Mouse (Mus musculus): ENCODE data around the gene Aurkaip1. TPM values are rescaled to one million over a fixed set of nuclear protein-coding genes. Genes with fewer than 3 reads are reported as not detected.
A peak's percentile ranks its signal among the peaks of the same experiment; 100 is the strongest.

Aurkaip1 gene
- total and polyA plus RNA-seq, 2 experiments from 2014 or later: 93.0 to 148 TPM

- WGBS: 79% methylated on average over 3 of the region's 3 CpGs
- Histone ChIP-seq H3K4me1 (ENCODE audit: insufficient read depth) (no peaks in the 10 kb centered on the region), H3K27me3 (ENCODE audit: insufficient read depth, low read length) (no peaks in the 10 kb centered on the region), H3K9me3 (ENCODE audit: low read length) (no peaks in the 10 kb centered on the region), H3K27ac (ENCODE audit: low read depth, low read length) (no peak within 1 kb of the TSS), H3K36me3 (ENCODE audit: insufficient read depth) (no peaks in the 10 kb centered on the region), H3K9ac (no peak within 1 kb of the TSS), H3K4me2 (ENCODE audit: low read depth) (no peak within 1 kb of the TSS), H3K4me3 (ENCODE audit: low read depth, low read length) (no peak within 1 kb of the TSS)
- no peak for ATAC-seq
- DNase-seq: no peak
- TF ChIP-seq CTCF (IDR thresholded peaks at IDR 0.05; ENCODE audit: low read depth): no peak
Measured at GRCm38 (mm10) chr4:155790021-155790489, 41.0 kb upstream of the Aurkaip1 start, which contains the start of gene Ankrd65. Ankrd65 (plus strand) TSS chr4:155790439.

- DNase-seq (no peak), ATAC-seq (no peak)
- Histone ChIP-seq H3K36me3 (ENCODE audit: insufficient read depth) (no peaks in the 10 kb centered on the region), H3K4me2 (ENCODE audit: low read depth) (no peak overlapping the region), H3K4me3 (ENCODE audit: low read depth, low read length) (no peak overlapping the region), H3K27ac (ENCODE audit: low read depth, low read length) (no peak overlapping the region), H3K4me1 (ENCODE audit: insufficient read depth) (no peaks in the 10 kb centered on the region), H3K9me3 (ENCODE audit: low read length) (no peaks in the 10 kb centered on the region), H3K27me3 (ENCODE audit: insufficient read depth, low read length) (no peaks in the 10 kb centered on the region), H3K9ac (no peak overlapping the region)
- 71% methylated on average over 3 of the region's 3 CpGs for WGBS
- no peak for TF ChIP-seq CTCF (IDR thresholded peaks at IDR 0.05; ENCODE audit: low read depth)
Measured at GRCm38 (mm10) chr4:155790650-155791161, 40.4 kb upstream of the Aurkaip1 start.

GRCm38 (mm10) chr4:155791240-155791933 is 39.7 kb upstream of the Aurkaip1 start:
- Histone ChIP-seq H3K27me3 (ENCODE audit: insufficient read depth, low read length) (no peaks in the 10 kb centered on the region), H3K4me3 (ENCODE audit: low read depth, low read length) (no peak overlapping the region), H3K4me2 (ENCODE audit: low read depth) (no peak overlapping the region), H3K36me3 (ENCODE audit: insufficient read depth) (no peaks in the 10 kb centered on the region), H3K4me1 (ENCODE audit: insufficient read depth) (no peaks in the 10 kb centered on the region), H3K9me3 (ENCODE audit: low read length) (no peaks in the 10 kb centered on the region), H3K27ac (ENCODE audit: low read depth, low read length) (no peak overlapping the region), H3K9ac (no peak overlapping the region)
- WGBS: 81% methylated on average over 24 of the region's 24 CpGs
- ATAC-seq (no peak), DNase-seq (no peak)
- TF ChIP-seq CTCF (IDR thresholded peaks at IDR 0.05; ENCODE audit: low read depth): no peak

- no peaks in the 10 kb centered on the region for H3K36me3 ChIP-seq (ENCODE audit: insufficient read depth)
- no peaks in the 10 kb centered on the region for H3K4me1 ChIP-seq (ENCODE audit: insufficient read depth)
- no peak for DNase-seq
- TF ChIP-seq CTCF (IDR thresholded peaks at IDR 0.05; ENCODE audit: low read depth): no peak
- no peak overlapping the region for H3K9ac ChIP-seq
- no peak overlapping the region for H3K4me2 ChIP-seq (ENCODE audit: low read depth)
- H3K27ac ChIP-seq (ENCODE audit: low read depth, low read length): no peak overlapping the region
- no peak overlapping the region for H3K4me3 ChIP-seq (ENCODE audit: low read depth, low read length)
- 66% methylated on average over 2 of the region's 2 CpGs for WGBS
- H3K27me3 ChIP-seq (ENCODE audit: insufficient read depth, low read length): no peaks in the 10 kb centered on the region
- no peaks in the 10 kb centered on the region for H3K9me3 ChIP-seq (ENCODE audit: low read length)
- ATAC-seq: no peak
Measured at GRCm38 (mm10) chr4:155793730-155794129, 37.3 kb upstream of the Aurkaip1 start.

- Histone ChIP-seq H3K27ac (ENCODE audit: low read depth, low read length) (no peak overlapping the region), H3K4me2 (ENCODE audit: low read depth) (no peak overlapping the region), H3K9ac (no peak overlapping the region), H3K4me1 (ENCODE audit: insufficient read depth) (peaks cover 11% of the 10 kb centered on the region), H3K4me3 (ENCODE audit: low read depth, low read length) (no peak overlapping the region), H3K9me3 (ENCODE audit: low read length) (no peaks in the 10 kb centered on the region), H3K27me3 (ENCODE audit: insufficient read depth, low read length) (no peaks in the 10 kb centered on the region; the same call in 1 of the 2 replicates), H3K36me3 (ENCODE audit: insufficient read depth) (peaks cover 12% of the 10 kb centered on the region)
- no peak for TF ChIP-seq CTCF (IDR thresholded peaks at IDR 0.05; ENCODE audit: low read depth)
- no peak for DNase-seq
- 91% methylated on average over 1 of the region's 1 CpGs for WGBS
- ATAC-seq: no peak
Measured at GRCm38 (mm10) chr4:155802075-155802474, 29.0 kb upstream of the Aurkaip1 start.

GRCm38 (mm10) chr4:155802741-155803339 is 28.2 kb upstream of the Aurkaip1 start, which contains the start of gene Mrpl20:
Mrpl20 (plus strand) TSS chr4:155802878.
- DNase-seq (peak; percentile 32), ATAC-seq (peak; percentile 68; the same call in 1 of the 2 replicates)
- TF ChIP-seq CTCF (IDR thresholded peaks at IDR 0.05; ENCODE audit: low read depth): peak; percentile 31; the same call in 1 of the 2 replicates
- peaks cover 18% of the 10 kb centered on the region for H3K36me3 ChIP-seq (ENCODE audit: insufficient read depth)
- H3K4me2 ChIP-seq (ENCODE audit: low read depth): peak within 1 kb of the TSS; percentile 58
- peaks cover 11% of the 10 kb centered on the region for H3K4me1 ChIP-seq (ENCODE audit: insufficient read depth)
- WGBS: 8% methylated on average over 12 of the region's 12 CpGs
- H3K4me3 ChIP-seq (ENCODE audit: low read depth, low read length): peak within 1 kb of the TSS; percentile 83
- peak within 1 kb of the TSS; percentile 79 for H3K27ac ChIP-seq (ENCODE audit: low read depth, low read length)
- no peaks in the 10 kb centered on the region; the same call in 1 of the 2 replicates for H3K27me3 ChIP-seq (ENCODE audit: insufficient read depth, low read length)
- no peaks in the 10 kb centered on the region for H3K9me3 ChIP-seq (ENCODE audit: low read length)
- peak within 1 kb of the TSS; percentile 87 for H3K9ac ChIP-seq
